Mouse (Mus musculus) intestine, postnatal 0 days (tissue): ENCODE measurements around the gene Gm9758. TPM values are rescaled to one million over a fixed set of nuclear protein-coding genes. Genes with fewer than 3 reads are reported as not detected.
A peak's percentile ranks its signal among the peaks of the same experiment; 100 is the strongest.
"Not testable (repeated sequence)": the region's sequence is repeated elsewhere in the genome, so short reads cannot be mapped to it uniquely, and the experiment has no call there.

Experiments
- ATAC-seq: fragments of 200-750 bp; cut with Nextera tagmentation; 2 replicates; pipeline ENCODE4 v1.8.0; 2017; ENCODE audit warnings: mild to moderate bottlenecking, moderate TSS enrichment, moderate library complexity
- H3K27ac ChIP-seq: fragments of 300-500 bp; sonication (generic); 2 replicates; pipeline ENCODE4 v1.5.1; 2014; ENCODE audit warnings: mild to moderate bottlenecking, low read depth, low read length, moderate library complexity
- H3K27me3 ChIP-seq: fragments of 300-500 bp; sonication (generic); replicated peaks from 2 replicates; pipeline ENCODE4 v1.6.1; 2014; ENCODE audit warnings: low read length, mixed read lengths; ENCODE audit not compliant: control insufficient read depth, insufficient read depth
- H3K36me3 ChIP-seq: fragments of 300-500 bp; sonication (generic); 2 replicates; pipeline ENCODE4 v1.6.1; 2014; ENCODE audit warnings: mild to moderate bottlenecking, moderate library complexity; ENCODE audit not compliant: control insufficient read depth, insufficient read depth
- H3K4me1 ChIP-seq: fragments of 300-500 bp; sonication (generic); replicated peaks from 2 replicates; pipeline ENCODE4 v1.6.1; 2014; ENCODE audit warnings: antibody characterized with exemption, low read length, mixed read lengths; ENCODE audit not compliant: control insufficient read depth, insufficient read depth
- H3K4me2 ChIP-seq: fragments of 300-500 bp; sonication (generic); replicated peaks from 2 replicates; pipeline ENCODE4 v1.6.1; 2014; ENCODE audit warnings: low read depth, mild to moderate bottlenecking, moderate library complexity
- H3K4me3 ChIP-seq: fragments of 300-500 bp; sonication (generic); 2 replicates; pipeline ENCODE4 v1.5.1; 2014; ENCODE audit warnings: low read depth, low read length
- H3K9ac ChIP-seq: fragments of 300-500 bp; sonication (generic); 2 replicates; pipeline ENCODE4 v1.6.1; 2014; ENCODE audit warnings: mild to moderate bottlenecking, low read depth, low read length
- H3K9me3 ChIP-seq: fragments of 300-500 bp; sonication (generic); 2 replicates; pipeline ENCODE4 v1.6.1; 2016; ENCODE audit warnings: mixed run types; ENCODE audit not compliant: control insufficient read depth
- WGBS: fragments of 180-500 bp; shearing (Covaris S2); extraction: QIAGEN DNeasy Blood & Tissue Kit; methylation state at CpG from one replicate; pipeline ENCODE4 v1.1.7; 2014; 5-methylcytosine and 5-hydroxymethylcytosine counted together
- polyA plus RNA-seq: library from polyadenylated mRNA; unstranded; fragments of >200 nt; fragmentation: Nextera tagmentation; extraction: Ambion mirVana; gene quantifications from 2 replicates; pipeline ENCODE4 v1.2.1, GENCODE M21; 2015

Gene Gm9758
- not detected in 2 replicates for polyA plus RNA-seq

DNA sequence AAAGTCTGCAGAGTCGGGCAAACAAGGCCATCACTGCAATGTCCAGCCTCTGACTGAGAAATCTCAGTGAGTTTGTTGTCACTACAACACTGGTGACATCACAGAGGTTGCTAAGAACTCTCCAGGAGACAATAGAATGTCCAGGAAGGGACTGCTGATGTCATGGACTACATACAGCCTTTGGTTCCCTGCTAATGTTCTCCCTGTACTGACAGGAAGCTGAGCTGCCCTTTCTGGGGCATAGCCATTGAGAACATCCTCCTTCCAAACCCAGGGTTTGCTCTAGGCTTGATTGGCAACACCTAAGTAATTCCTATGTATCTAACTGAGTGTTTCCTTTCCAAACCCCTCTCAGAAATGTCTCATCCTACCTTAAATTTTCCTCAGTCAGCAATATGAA is at the start of gene Gm9758:
Gm9758 (minus strand) TSS at position 101 of the 400 bp plus-strand sequence.
- not testable (repeated sequence) for H3K4me1 ChIP-seq, H3K9ac ChIP-seq, H3K4me2 ChIP-seq, H3K27ac ChIP-seq, H3K9me3 ChIP-seq, H3K4me3 ChIP-seq, H3K36me3 ChIP-seq, ATAC-seq, H3K27me3 ChIP-seq
- WGBS = 42% methylated on average over 1 of the region's 1 CpGs

DNA sequence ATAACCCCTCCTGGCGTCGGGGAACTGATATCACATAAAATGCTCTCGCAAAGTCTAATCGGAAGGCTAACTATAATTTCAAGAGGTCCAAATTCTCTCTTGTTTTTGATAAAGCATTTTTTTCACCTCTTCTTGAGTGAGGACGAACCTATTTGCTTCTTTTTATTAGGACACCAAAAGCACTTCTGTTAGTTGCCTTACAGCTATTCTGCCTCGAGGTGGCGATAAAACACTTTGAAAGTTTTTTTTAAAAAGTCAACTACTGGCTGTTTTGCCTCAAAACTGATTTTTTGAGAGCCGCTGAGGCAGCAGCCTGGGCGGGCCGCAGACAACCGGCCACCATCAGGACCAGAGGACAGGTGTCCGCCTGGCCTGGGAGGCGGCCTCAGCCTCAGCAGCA is 49.1 kb upstream of the Gm9758 start:
- not testable (repeated sequence) for H3K4me3 ChIP-seq, ATAC-seq, H3K4me2 ChIP-seq, H3K27me3 ChIP-seq, H3K9ac ChIP-seq, H3K27ac ChIP-seq, H3K36me3 ChIP-seq, H3K4me1 ChIP-seq, H3K9me3 ChIP-seq
- 79% methylated on average over 13 of the region's 13 CpGs for WGBS

DNA sequence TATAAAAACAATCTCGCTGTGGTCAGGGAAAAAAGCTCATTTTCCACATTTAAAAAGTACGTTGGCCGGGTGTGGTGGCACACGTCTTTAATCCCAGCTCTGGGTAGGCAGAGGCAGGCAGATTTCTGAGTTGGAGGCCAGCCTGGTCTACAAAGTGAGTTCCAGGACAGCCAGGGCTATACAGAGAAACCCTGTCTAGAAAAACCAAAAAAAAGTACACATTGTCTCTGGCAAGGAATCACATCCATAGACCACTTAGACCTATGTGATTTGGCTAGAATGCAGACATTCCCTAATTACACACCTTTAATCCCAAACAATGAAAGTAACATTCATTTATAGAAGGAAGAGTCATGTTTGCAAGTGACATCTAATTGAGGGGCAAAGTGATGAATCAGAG is 46.8 kb upstream of the Gm9758 start:
- H3K4me2 ChIP-seq, H3K9me3 ChIP-seq, H3K36me3 ChIP-seq, H3K4me1 ChIP-seq, H3K27ac ChIP-seq, H3K27me3 ChIP-seq, H3K9ac ChIP-seq, ATAC-seq, H3K4me3 ChIP-seq: not testable (repeated sequence)
- WGBS = 82% methylated on average over 4 of the region's 4 CpGs

DNA sequence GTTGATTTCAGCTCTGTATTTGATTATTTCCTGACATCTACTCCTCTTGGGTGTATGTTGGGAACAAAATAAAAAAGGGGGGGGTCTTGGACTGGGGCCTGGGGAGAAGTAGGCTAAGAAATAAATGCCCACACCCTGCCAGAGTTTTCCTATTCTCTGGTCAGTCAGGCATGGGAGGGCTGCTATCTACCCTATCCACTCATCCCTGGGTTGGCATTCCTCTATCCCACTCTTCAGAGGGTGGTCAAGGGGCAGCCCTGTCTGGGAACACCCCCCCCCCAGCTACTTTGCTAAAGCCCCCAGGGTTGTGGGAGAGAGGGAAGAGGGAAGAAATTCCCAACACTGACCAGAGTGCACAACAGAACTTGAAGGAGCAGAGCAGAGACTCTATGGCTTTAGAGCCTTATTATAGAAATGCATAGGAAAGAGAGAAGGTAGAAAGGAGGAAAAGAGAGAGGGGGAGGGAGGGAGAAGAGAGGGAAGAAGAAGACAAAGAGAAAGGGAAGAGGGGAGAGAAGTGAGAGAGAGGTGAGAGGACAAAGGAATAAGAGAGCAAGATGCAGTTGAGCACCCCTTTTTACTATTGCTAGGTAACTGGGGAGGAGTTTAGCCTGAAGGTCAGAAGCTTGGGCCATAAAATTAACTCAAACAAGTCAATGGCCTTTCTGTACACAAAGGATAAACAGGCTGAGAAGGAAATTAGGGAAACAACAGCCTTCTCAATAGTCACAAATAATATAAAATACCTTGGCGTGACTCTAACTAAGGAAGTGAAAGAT is 41.4 kb upstream of the Gm9758 start:
- WGBS = 77% methylated on average over 1 of the region's 1 CpGs
- not testable (repeated sequence) for H3K9me3 ChIP-seq, H3K27me3 ChIP-seq, H3K36me3 ChIP-seq, H3K4me1 ChIP-seq, H3K4me3 ChIP-seq, H3K27ac ChIP-seq, H3K4me2 ChIP-seq, H3K9ac ChIP-seq
- 0 out of 2 replicates have a peak, but pooled peaks have one; percentile 53 for ATAC-seq

DNA sequence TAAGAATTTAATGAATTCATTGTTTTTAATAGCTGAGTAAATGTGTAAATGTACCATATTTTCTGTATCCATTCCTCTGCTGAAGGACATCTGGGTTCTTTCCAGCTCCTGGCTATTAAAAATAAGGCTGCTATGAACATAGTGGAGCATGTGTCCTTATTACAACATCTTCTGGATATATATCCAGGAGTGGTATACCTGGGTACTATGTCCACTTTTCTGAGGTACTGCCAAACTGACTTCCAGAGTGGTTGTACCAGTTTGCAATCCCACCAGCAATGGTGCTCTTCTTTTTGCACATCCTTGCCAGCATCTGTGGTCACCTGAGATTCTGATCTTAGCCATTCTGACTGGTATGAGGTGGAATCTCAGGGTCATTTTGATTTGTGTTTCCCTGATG is 38.9 kb upstream of the Gm9758 start:
- not testable (repeated sequence) for ATAC-seq, H3K9ac ChIP-seq, H3K9me3 ChIP-seq, H3K4me3 ChIP-seq, H3K27me3 ChIP-seq, H3K4me1 ChIP-seq, H3K36me3 ChIP-seq, H3K27ac ChIP-seq, H3K4me2 ChIP-seq

DNA sequence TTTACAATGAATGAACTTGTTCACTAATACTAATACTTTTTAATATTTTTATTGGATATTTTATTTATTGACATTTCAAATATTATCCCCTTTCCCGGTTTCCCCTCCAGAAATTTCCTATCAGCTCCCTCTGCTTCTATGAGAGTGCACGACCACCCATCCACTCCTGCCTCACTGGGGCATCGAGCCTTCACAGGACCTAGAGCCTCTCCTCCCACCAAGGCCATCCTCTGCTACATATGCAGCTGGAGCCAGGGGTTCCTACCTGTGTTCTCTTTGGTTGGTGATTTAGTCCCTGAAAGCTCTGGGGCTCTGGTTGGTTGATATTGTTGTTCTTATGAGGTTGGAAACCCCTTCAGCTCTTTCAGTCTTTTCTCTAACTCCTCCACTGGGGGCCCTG is 38.0 kb upstream of the Gm9758 start:
- not testable (repeated sequence) for H3K4me2 ChIP-seq, H3K4me3 ChIP-seq, H3K9ac ChIP-seq, H3K36me3 ChIP-seq, H3K27ac ChIP-seq, ATAC-seq, H3K27me3 ChIP-seq, H3K4me1 ChIP-seq
- 71% methylated on average over 3 of the region's 3 CpGs for WGBS
- H3K9me3 ChIP-seq = peaks cover 12% of the 10 kb centered on the region

DNA sequence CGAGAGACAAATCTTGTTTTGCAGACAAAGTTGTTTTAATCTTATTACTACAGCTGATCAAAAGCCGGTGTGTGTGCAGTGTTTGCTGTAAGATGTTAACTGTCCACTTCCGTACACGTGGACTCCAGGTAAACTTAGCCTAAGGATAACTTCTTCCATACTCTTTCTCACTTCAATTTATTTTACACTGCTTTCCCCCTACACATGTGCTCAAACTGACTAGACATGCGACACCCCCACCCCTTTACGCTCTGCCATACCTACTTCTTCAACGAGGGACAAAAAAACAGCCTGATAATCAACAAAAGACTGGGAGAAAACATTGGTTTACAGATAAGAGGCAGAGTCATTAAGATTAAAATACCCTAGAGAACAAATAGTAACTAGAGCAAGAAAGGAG is 37.1 kb upstream of the Gm9758 start:
- H3K9me3 ChIP-seq = peaks cover 12% of the 10 kb centered on the region
- H3K27ac ChIP-seq, H3K4me3 ChIP-seq, H3K9ac ChIP-seq, H3K4me2 ChIP-seq, H3K36me3 ChIP-seq, H3K4me1 ChIP-seq, H3K27me3 ChIP-seq: not testable (repeated sequence)
- 61% methylated on average over 7 of the region's 7 CpGs for WGBS
- ATAC-seq = peak; percentile 51; the same call in 1 of the 2 replicates

DNA sequence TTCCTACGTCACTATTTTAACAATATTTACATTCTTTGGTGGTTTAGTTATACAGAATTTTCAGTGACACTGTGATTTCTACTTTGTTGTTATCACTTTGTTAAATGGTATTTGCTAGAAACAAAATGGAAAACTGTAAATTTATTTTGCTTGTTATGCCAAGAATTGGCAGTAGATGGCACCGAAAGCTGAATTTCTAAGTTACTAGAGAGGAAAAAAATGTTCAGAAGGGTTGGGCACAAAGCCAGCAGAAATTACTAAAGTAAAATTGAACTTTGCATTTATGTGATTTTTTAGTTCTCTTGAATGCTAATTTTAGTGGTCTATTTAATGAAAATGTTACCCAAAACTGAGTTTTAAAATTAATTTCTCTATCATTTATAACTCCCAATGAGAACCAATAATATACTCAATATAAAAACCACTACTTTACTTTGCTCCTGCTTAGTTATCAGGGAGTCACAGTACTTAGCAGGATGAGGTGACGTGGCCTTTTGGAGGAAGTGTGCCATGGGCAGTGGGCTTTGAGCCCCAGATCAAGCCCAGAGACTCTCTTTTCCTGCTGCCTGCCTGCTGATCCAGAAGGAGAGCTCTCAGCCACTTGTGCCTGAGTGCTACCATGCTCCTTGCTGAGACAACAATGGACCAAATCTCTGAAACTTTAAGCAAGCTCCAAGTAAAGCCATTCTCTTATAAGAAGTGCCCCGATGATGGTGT is 32.9 kb upstream of the Gm9758 start:
- H3K9ac ChIP-seq, H3K4me3 ChIP-seq, H3K4me1 ChIP-seq, H3K27me3 ChIP-seq, H3K27ac ChIP-seq, H3K36me3 ChIP-seq, H3K4me2 ChIP-seq, H3K9me3 ChIP-seq: not testable (repeated sequence)
- 54% methylated on average over 4 of the region's 4 CpGs for WGBS
- 0 out of 2 replicates have a peak, but pooled peaks have one; percentile 36 for ATAC-seq

DNA sequence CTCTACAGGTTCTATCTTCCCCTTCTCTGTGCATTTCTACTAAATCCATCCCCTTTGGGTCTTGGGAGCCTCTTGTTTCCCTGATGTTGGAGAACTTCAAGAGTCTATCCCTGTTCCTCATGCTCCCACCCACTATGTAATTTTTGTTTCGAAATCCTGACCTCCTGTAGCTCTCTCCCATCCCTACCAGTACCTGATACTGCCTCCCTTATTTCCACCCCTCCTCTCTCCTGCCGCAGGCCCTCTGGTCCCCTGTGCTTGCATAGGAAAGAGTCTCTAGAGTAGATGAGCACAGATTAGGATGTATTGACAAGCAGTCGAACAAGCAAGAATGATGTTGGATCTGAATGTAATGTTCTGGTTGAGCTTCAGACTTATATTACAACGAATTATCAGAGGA is 30.8 kb upstream of the Gm9758 start:
- H3K36me3 ChIP-seq, ATAC-seq, H3K9ac ChIP-seq, H3K27me3 ChIP-seq, H3K4me2 ChIP-seq, H3K27ac ChIP-seq, H3K9me3 ChIP-seq, H3K4me1 ChIP-seq, H3K4me3 ChIP-seq: not testable (repeated sequence)
- 36% methylated on average over 4 of the region's 4 CpGs for WGBS
